Mouse (Mus musculus) urinary bladder, postnatal 0 days (tissue): ENCODE measurements around the gene Tmem140. TPM values are rescaled to one million over a fixed set of nuclear protein-coding genes. Genes with fewer than 3 reads are reported as not detected.

Experiments used
- polyA plus RNA-seq: library from polyadenylated mRNA; unstranded; fragments of >200 nt; fragmentation: Nextera tagmentation; extraction: Ambion mirVana; gene quantifications from 2 replicates; pipeline ENCODE4 v1.2.1, GENCODE M21; 2015

Tmem140 gene
- 7.5 and 10.0 TPM in 2 replicates for polyA plus RNA-seq

GRCm38 (mm10) chr6:34862791-34863403 lies at the start of gene Tmem140:
Tmem140 (plus strand) TSS chr6:34863146.

GRCm38 (mm10) chr6:34877509-34878321 lies 14.8 kb downstream of the Tmem140 start, which contains the start of gene Cyren:
Cyren (minus strand) TSS chr6:34878060.

GRCm38 (mm10) chr6:34910371-34911219 lies 47.6 kb downstream of the Tmem140 start, which contains the start of gene Wdr91:
Wdr91 (minus strand) TSS chr6:34910876.

GRCm38 (mm10) chr6:34919956-34920355 lies 57.0 kb downstream of the Tmem140 start, which contains the start of gene Stra8:
Stra8 (plus strand) TSS chr6:34920163.

Other genes starting within 250 kb of the Tmem140 start
- gene Agbl3, start 82.7 kb upstream of the Tmem140 start, polyA plus RNA-seq, result 6.2 and 6.9 TPM in 2 replicates
- 5.3 and 5.6 TPM in 2 replicates for gene Cyren, start 14.9 kb downstream of the Tmem140 start, polyA plus RNA-seq
- 4.9 and 5.2 TPM in 2 replicates for gene Wdr91, start 47.7 kb downstream of the Tmem140 start, polyA plus RNA-seq
- gene Stra8, start 57.0 kb downstream of the Tmem140 start, polyA plus RNA-seq, result not detected in 2 replicates
- gene Slc23a4, start 125.3 kb downstream of the Tmem140 start, polyA plus RNA-seq, result 1.4 and 2.3 TPM in 2 replicates